Mouse (Mus musculus) cerebellum, adult (tissue): ENCODE results near the gene Pitpnm2.
A peak's percentile ranks its signal among the peaks of the same experiment; 100 is the strongest.
"Not testable (repeated sequence)": the region's sequence is repeated elsewhere in the genome, so short reads cannot be mapped to it uniquely, and the experiment has no call there.

Experiments used
- ATAC-seq: cut with Nextera tagmentation; 2 replicates; pipeline ENCODE4 v1.9.2; 2017; ENCODE audit warnings: mild to moderate bottlenecking, moderate library complexity, mixed read lengths; ENCODE audit not compliant: insufficient number of reproducible peaks, low FRiP score, low TSS enrichment

Pitpnm2 gene

DNA sequence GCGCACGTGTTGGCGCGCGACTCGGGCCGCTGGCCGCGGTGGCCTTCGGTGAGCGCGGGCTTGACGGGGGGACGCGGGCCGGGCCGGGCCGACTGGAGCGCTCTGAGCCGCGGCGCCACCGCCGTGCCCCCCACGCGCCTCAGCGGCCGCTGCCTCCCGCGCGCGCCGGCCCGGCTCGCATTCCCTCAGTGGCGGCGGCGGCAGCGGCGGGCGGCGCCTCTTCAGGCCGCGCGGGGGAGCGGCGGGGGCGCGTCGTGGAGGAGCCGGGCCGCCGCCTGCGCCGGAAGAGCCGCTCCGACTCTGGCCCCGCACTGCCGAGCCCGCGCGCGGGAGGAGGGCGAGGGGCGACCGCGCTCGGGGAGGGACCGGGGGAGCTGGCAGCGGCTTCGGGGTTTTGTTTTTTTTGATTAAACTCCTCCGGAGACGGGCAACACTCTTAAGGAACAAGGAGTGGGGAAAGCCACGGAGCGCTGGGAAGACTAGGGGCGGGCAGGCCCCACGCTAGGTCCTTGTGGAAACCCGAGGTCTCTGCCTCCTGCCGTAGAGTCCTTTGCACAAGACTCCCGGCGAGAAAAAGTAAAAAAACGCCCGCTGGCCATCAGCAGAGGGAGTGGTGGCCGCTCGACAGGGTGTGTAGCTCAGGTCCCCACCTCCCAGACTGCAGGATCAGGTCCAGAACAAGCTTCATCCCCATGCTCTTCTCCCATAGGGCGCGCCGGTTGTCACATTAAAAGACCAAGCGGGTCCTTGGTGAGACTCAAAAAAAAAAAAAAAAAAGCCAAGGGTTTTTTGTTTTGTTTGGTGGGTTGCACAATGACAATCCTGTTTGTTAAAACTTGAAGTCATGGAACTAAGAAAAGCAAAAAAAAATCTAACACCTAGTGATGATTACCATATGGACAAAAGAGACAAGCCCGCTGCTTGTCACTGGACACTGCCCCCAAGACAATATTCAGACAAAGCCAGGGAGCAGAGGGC, at the start of gene Pitpnm2:
TSS of gene Pitpnm2 (minus strand) at position 147 of the 978 bp plus-strand sequence.
- peak; percentile 74; the same call in 1 of the 2 replicates for ATAC-seq

- ATAC-seq = not testable (repeated sequence)
Measured at GRCm38 (mm10) chr5:124299307-124299706, 49.7 kb upstream of the Pitpnm2 start.

GRCm38 (mm10) chr5:124296475-124296874, 46.9 kb upstream of the Pitpnm2 start:
- ATAC-seq = no peak

- no peak for ATAC-seq
Measured at GRCm38 (mm10) chr5:124293967-124294366, 44.4 kb upstream of the Pitpnm2 start.

DNA sequence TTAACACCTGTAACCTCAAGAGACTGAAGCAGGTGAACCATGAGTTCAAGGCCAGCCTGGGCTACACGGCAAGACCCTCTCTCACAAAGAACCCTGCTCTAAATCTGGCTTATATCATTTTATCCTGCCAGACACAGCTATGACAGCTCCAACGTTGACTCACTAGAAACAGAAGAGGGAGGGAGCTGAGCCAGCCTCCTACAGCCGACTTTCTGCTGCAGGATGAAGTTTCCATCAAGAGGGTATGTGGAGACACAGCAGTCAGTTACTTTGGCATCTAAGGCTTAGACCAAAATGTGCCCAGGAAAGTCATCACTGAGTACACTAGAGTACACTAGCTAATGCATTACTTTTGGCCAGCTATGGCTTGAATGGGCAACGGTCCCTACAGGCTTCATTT, 40.7 kb upstream of the Pitpnm2 start:
- no peak for ATAC-seq

GRCm38 (mm10) chr5:124287616-124288247, 38.2 kb upstream of the Pitpnm2 start:
- no peak for ATAC-seq

DNA sequence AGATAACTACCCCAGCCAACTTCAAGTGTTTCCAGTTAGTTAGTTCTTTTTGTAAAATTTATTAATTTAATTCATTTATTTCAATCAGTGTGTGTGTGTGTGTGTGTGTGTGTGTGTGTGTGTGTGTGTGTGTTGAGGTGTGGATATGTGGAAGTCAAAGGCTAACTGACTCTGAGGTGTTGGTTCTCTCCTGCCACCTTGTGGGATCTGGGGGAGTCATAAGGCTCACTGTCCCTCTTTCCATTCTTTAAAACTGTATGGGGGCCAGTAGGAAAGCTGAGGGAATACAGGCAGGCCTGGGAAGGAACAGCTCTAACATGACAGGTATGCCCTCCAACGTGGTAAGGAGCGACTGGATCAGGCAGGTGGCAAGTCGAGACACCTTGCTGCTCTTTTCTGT, 34.8 kb upstream of the Pitpnm2 start:
- no peak for ATAC-seq

- no peak for ATAC-seq
Measured at GRCm38 (mm10) chr5:124282854-124283253, 33.3 kb upstream of the Pitpnm2 start.

DNA sequence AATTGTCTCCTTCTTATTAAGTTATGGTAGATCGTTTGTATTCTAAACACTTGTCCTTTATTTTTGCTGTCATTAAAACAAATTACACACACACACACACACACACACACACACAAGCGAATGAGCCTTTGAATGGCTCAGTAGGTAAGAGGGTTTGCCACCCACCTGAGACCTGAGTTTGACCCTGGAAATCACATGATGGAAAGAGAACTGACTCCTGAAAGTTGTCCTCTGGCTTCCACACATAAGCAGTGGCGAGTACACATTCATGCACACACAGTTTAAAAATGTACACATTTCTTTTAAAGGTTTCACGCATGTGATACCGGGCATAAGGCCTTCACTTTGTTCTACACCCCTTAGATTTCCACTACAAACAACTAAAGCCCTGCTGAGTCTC, 20.7 kb upstream of the Pitpnm2 start:
- no peak for ATAC-seq

GRCm38 (mm10) chr5:124269661-124270060, 20.1 kb upstream of the Pitpnm2 start:
- ATAC-seq = no peak

- ATAC-seq = no peak
Measured at GRCm38 (mm10) chr5:124267652-124268051, 18.1 kb upstream of the Pitpnm2 start.

DNA sequence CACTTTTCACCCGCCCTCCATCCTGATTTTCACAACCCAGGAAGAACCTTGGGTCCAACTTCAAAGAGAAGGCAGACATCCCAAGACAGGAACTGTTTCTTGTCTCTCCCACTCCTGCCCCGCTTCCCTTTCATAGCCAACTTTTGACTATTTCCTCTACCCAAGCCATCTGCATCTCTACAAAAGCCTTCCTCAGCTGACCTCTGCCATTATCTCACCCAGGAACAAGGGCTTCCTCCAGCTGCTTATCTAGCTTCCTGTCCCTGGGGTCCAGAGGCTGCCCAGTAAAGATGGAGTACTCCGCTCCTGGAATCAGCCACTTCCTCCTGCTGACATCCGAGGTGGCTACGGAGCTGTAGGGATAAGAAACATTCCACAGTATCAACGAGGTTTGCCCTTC, 17.3 kb upstream of the Pitpnm2 start:
- ATAC-seq = no peak

GRCm38 (mm10) chr5:124263246-124263645, 13.7 kb upstream of the Pitpnm2 start:
- ATAC-seq = no peak

GRCm38 (mm10) chr5:124262090-124262489, 12.5 kb upstream of the Pitpnm2 start:
- ATAC-seq = no peak

- ATAC-seq = no peak
Measured at GRCm38 (mm10) chr5:124259133-124259532, 9.6 kb upstream of the Pitpnm2 start.

GRCm38 (mm10) chr5:124258026-124258425, 8.5 kb upstream of the Pitpnm2 start:
- no peak for ATAC-seq

DNA sequence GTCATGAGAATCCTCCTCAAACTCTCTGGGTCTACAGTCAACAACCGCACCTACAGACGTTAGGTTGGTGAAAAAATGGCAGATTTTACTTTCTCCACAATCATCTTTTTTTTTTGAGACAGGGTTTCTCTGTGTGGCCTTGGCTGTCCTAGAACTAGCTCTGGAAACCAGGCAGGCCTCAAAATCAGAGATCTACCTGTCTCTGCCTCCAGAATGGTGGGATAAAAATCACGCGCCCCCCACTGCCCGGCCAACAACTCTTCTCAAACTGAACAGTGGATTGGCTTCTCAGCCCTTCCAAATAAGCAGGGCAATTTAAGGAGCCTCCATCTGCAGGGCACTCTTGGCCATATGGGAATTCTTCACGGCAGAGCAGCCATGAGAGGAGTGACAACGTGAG, 5.6 kb upstream of the Pitpnm2 start:
- no peak for ATAC-seq

GRCm38 (mm10) chr5:124253555-124253954, 4.0 kb upstream of the Pitpnm2 start:
- no peak for ATAC-seq

DNA sequence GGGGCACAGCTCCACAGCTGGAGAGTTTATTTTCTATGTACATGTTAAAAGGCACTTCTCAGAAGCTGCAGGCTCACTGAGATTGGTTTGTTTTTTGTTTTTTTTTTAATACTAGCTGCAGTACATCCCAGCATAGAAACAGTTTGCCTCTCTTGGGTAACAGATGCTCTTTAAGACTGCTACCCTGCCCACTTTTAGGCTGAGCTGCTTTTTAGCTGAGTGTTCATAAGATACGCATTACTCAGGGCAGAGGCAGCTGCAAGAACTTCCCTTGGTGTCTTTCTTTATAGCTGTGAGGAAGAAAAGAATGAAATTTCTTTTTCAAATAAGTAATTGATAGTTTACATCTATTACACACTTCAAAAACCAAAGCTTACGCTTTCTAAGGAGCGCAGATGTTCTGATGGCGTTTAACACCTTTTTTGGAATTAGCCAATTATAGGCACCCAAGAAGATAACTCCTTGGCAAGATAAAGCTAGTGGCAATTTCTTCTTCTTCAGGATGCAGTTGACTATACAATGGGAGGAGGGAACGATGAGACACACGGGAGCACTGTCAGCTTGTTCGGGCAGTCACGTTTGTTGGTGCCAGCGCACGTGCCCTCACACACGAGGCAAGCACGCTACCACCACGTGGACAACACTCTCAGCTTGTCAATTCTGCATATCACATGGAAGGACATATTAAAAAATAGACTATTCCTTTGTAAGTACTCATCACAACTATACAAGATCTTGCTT, 3.2 kb upstream of the Pitpnm2 start:
- no peak for ATAC-seq

- ATAC-seq = no peak
Measured at GRCm38 (mm10) chr5:124251070-124251469, 1.5 kb upstream of the Pitpnm2 start.
